Mouse (Mus musculus): ENCODE data around the gene Tenm4.

GRCm38 (mm10) chr7:96540458-96541096, 369.5 kb downstream of the Tenm4 start:
- TF ChIP-seq ZC3H11A (IDR thresholded peaks at IDR 0.05; ENCODE audit: borderline replicate concordance, low read depth, low read length) (no peak), HCFC1 (IDR thresholded peaks at IDR 0.05; ENCODE audit: borderline replicate concordance, insufficient read depth, low read length) (no peak), ZNF384 (IDR thresholded peaks at IDR 0.05; ENCODE audit: low read depth, low read length) (no peak), MAFK (IDR thresholded peaks at IDR 0.05; ENCODE audit: insufficient read depth, low read depth, low read length) (no peak)
